Mouse (Mus musculus): Measurements from ENCODE around the gene Ccnl2.

Gene Ccnl2

DNA sequence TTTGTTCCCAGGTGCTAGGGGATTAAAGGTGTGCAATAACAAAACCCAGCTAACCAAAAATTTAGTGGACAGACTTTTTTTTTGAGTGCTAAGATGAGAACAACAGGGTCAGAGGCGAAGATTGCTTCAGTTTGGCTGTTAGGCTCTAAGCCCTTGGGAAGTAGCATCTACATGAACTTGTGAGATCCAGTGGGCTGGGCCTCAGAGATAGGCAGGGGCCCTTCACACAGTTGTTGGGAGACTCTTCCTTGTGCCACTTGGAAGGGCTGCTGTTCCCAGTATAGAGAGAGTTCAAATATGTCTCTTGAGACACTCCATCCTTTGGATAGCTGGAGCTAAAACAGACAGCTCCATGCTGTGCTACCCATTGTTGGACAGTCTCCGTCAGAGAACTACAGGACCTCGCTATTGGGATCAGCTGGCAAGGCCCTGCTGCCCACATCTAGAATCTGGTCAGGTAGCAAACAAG is 22.2 kb upstream of the Ccnl2 start, which contains the start of gene Ankrd65:
Ankrd65 (plus strand) TSS at position 419 of the 469 bp plus-strand sequence.
- no peak for DNase-seq (ENCODE audit: low read depth in 2 of 2, low spot score in 2 of 2)

DNA sequence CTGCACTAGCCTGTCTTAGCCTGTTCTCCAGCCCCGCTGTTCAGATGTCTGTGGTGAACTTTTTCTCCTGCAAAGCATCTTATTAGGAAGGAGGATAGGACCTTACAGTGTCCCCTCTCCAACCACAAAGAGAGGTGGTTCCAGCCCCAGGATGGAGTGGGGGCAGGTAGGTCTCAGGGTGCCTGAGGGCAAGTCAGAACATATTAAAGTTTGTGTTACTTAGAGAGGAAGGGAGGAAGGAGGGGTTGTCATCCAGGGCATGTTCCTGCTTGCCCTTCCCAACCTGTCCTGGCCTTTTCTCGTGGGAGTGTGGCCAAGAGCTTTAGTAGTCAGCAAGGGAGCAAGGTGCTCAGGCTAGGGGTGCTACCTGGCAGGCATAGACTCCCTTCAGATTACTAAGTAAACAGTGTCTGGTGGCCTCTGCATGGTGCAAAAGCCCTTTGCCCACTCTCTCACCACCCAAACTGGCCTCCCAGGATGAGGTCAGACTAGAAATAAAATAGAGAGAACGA is 21.6 kb upstream of the Ccnl2 start:
- no peak for DNase-seq (ENCODE audit: low read depth in 2 of 2, low spot score in 2 of 2)

DNA sequence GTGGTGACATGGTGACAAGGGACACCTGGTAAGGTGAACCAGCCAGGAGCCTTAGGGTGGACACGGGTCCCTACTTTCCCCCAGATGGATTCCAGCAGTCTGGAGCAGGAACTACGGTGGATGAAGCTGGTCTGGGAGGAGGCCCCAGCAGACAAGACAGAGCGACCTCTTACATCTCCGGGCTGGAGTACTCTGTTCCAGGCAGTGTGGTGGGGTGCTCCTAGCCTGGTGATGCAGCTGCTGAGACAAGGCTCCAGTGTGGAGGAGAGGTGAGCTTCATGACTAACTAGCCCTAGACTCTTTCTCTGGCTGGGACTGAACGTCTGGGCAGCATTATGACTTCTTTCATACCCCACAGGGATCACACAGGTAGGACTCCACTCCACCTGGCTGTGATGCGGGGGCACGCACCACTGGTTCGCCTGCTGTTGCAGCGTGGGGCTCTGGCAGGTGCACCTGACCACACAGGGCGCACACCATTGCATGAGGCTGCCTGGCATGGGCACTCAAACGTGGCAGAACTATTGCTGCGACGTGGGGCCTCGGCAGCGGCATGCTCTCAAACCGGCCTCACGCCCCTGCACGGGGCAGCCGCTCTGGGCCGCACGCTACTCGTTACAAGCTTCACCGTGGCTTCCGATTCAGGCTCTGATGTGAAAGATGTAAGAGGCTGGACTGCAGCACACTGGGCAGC is 20.9 kb upstream of the Ccnl2 start:
- no peak for DNase-seq (ENCODE audit: low read depth in 2 of 2, low spot score in 2 of 2)

DNA sequence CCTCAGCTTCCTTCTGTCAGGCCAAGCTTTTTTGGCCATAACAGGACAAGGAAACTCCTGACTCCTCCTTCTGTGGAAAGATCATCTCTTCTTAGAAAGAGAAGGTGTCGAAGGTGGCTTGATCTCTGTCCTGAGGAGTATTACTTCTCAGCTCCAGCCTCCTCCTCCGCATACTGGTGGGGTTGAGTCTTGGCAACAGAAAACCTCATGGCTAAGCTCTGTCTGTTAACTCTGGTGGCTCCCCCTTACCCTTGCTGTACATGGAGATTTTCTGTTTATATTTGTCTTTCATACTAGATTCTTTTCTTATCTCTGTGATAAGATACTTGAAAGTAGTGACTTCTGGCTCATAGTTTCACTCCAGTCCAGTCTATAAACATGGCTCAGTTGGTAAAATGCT is 18.6 kb upstream of the Ccnl2 start:
- DNase-seq (ENCODE audit: low read depth in 2 of 2, low spot score in 2 of 2) = no peak

DNA sequence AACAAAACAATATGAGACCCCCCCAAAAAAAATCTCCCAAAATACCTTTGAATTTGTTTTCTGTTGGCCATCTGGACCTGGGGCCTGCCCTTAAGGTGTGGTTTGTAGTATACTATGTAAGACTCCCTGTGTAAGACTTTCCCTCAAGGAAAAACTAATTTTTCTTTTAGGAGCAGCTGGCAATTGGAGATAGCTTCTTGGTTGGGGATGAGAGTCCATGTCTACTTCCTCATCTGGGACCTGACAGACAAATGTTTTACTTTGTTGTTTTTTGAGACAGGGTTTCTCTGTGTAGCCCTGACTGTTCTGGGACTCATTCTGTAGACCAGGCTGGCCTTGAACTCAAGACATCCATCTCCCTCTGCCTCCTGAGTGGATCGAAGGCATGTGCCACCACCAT is 10.2 kb upstream of the Ccnl2 start:
- DNase-seq (ENCODE audit: low read depth in 2 of 2, low spot score in 2 of 2) = no peak

DNA sequence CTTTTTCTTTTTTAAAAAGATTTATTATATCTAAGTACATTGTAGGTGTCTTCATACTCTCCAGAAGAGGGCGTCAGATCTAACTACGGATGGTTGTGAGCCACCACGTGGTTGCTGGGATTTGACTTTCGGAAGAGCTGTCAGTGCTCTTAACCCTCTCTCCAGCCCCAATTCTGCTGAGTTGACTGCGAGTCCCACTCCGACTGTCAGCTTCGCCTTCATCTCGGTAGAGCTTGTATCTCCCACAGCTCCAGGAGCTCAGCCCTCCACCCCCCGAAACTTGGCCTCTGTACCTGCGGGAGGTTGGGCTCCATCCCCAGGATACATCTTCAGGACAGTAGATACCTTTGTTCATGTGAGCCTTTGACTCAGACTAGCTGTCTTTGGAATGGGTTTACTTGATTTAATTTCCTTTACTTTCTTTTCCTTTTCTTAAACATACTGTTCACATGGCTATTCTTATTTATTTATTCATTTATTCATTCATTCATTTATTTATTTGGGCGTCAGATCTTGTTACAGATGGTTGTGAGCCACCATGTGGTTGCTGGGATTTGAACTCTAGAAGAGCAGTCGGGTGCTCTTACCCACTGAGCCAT is 9.4 kb upstream of the Ccnl2 start, which contains the start of gene Mrpl20:
Mrpl20 (plus strand) TSS at position 138 of the 599 bp plus-strand sequence.
- peak in 1 of 2 experiments; percentile 28 for DNase-seq (ENCODE audit: low read depth in 2 of 2, low spot score in 2 of 2)

DNA sequence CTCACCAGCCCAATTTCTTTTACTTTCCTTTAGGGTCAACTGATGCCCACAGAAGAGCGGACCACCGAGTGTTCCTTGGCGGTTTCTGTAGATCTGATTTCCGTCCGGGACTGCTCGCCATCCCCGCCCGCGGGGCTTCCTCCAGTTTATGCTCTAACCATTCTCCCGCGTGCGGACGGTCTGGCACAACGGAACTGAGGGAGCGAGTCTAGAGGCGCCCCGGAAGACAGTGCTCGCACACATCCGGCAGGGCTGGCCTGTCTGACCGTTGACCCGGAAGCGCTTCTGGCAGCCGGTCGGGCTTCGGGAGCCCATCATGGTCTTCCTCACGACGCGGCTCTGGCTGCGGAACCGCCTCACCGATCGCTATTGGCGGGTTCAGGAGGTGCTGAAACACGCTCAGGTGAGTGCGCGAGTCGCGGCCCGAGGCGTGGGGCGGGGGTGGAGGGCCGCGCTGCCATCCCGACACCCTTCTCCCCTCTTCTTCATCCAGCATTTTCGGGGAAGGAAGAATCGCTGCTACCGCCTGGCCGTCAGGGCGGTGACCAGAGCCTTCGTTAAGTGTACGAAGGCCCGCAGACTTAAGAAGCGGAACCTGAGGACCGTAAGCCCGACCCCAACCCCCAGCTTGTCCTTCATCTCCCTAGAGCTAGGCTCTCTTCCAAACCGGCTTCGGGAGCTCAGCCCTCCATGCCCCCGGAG is 8.8 kb upstream of the Ccnl2 start:
- peak; percentile 95 for DNase-seq (ENCODE audit: low read depth in 2 of 2, low spot score in 2 of 2)

DNA sequence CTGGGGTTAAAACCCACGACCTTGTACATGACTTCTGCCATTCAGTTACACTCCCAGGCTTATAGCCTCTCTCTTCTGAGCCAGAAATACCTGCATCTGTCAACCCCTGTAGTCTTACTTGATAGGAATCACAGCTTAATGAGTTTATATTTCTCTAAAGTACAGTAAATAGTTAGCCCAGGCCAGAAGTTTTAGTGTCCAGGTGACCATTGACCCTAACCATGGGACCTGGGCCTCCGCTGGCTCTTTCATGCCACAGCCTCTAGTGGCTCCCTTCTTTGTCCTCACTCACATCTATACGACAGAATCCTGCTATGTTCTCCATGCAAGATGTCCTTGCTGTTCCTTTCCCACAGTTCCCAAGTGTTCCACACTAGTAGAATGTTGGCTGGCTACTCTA is 4.4 kb upstream of the Ccnl2 start:
- DNase-seq (ENCODE audit: low read depth in 2 of 2, low spot score in 2 of 2) = no peak

DNA sequence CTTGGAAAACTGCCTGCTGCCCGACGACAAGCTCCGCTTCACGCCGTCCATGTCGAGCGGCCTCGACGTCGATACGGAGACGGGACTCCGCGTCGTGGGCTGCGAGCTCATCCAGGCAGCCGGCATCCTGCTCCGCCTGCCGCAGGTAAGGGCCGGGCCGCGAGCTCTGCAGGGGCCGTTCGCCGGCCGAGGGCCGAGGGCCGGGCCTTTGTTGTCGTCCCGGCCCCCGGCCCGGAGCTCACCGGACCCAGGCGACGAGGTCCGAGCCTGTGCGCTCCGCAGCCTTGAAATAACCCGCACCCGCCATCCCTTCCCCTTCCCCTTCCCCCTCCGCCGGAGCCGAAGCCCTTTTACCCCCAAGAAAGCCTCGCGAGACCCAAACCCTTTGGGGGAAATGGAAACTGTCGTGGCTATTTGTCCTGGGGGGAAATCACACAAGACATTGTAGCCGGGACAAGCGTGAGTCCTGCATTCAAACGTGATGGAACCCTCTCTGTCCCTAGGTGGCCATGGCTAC is 434 bp downstream of the Ccnl2 start:
- DNase-seq (ENCODE audit: low read depth in 2 of 2, low spot score in 2 of 2) = peak in 1 of 2 experiments; percentile 20

DNA sequence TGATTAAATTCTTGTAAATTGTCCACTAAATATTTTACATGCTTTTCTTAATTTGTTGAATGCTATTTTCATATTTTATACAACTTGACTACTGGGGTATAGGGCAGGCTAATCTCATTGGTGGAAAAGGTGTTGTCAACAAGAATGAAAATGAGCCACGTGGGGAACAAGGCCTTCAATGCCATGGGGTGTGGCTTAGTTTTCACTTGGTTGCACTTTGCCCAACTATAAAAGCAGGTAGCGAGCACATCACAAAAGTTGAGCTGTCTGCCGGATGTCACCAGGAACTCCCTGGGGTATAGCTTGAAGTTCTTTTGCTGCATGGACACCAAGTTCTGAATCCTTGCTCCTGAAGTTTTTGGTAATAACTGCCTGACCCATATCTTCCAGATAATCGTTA is 5.2 kb downstream of the Ccnl2 start:
- no peak for DNase-seq (ENCODE audit: low read depth in 2 of 2, low spot score in 2 of 2)

DNA sequence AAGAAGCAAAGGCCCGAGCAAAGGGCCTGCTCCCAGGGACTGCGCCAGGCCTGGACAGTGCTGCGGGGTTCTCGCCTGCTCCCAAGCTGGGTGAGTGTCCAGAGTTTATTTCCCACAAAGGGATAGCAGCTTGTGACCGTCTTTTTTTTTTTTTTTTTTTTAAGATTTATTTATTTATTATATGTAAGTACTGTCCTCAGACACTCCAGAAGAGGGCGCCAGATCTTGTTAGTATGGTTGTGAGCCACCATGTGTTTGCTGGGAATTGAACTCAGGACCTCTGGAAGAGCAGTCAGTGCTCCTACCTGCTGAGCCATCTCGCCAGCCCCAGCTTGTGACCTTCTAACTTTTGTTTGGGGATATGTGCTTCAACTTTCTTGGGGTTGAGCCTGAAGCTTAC is 8.7 kb downstream of the Ccnl2 start:
- DNase-seq (ENCODE audit: low read depth in 2 of 2, low spot score in 2 of 2) = peak in 1 of 2 experiments; percentile 29

DNA sequence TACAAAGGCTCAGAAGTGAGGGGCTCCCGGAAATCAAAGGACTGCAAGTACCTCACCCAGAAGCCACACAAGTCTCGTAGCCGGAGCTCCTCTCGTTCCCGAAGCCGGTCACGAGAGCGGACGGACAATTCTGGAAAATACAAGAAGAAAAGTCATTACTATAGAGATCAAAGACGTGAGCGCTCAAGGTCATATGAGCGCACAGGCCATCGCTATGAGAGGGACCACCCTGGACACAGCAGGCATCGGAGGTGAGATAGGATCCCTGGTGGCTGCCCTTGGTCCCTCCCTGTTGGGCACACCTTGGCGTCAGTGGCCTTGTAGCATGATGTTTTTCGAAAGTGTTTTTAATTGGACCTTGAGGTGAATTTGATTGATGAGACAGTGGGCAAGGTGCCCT is 11.2 kb downstream of the Ccnl2 start:
- no peak for DNase-seq (ENCODE audit: low read depth in 2 of 2, low spot score in 2 of 2)

DNA sequence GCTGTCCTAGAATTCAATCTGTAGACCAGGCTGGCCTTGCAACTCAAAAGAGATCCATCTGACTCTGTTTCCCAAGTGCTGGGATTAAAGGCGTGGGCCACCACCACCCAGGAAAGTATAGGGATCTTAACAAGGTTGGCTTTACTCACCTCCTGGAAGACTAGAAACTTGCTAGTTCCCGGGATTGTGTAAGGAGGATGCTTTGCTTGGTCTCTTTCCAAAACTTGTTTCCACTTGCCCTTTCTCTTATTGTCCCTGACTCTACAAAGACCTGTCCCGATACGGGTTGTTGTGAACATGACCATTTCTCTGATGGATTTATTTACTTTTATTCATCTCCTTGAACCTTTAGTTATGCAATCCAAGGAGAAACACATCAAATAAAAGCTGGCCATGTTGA is 17.6 kb downstream of the Ccnl2 start:
- no peak for DNase-seq (ENCODE audit: low read depth in 2 of 2, low spot score in 2 of 2)

DNA sequence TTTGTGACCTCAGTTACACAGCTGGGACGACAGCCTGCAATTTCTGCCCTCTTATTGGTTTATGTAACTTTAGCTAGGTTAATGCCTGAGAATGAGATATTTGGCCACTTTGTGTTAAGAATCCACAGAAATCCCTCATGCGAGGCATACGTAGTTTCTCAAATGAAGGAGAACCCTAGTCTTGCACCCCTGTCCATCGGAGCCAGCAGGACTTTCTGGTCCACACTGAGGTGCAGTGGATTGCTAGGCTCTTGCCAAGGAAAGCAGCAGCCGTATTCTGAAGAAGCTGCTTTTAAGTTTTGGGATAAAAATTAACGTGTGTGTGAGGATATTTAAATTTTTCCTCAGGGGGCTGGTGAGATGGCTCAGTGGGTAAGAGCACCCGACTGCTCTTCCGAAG is 18.3 kb downstream of the Ccnl2 start:
- no peak for DNase-seq (ENCODE audit: low read depth in 2 of 2, low spot score in 2 of 2)

DNA sequence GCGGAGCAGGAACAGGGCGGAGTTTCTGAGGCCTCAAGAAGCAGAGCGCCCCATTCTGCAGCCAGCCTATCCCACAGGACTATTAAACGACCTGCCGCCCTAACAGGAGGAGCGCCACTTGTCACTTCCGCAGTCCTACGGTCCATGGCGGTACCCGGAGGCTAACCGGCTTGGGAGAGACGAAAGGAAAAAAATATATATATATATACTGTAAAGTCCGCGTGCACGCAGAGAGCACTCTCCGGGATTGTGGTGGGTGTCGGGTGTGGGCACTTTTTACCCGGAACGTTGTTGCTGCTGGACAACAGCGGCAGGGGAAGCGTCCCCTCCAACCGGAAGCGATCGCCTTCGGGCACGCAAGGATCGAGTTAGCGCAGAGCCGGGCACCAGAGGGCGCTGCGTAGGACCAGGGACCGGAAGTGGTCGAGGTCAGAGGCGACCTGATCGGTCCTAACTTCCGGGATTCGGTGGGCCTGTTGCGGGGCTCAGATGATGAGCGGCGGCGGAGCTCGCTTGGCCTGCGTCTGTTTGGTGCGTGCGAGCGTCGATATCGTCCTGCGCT is 19.0 kb downstream of the Ccnl2 start, which contains the start of gene Aurkaip1:
Aurkaip1 (plus strand) TSS at position 68 of the 562 bp plus-strand sequence.
- peak; percentile 87 to 88 for DNase-seq (ENCODE audit: low read depth in 2 of 2, low spot score in 2 of 2)

DNA sequence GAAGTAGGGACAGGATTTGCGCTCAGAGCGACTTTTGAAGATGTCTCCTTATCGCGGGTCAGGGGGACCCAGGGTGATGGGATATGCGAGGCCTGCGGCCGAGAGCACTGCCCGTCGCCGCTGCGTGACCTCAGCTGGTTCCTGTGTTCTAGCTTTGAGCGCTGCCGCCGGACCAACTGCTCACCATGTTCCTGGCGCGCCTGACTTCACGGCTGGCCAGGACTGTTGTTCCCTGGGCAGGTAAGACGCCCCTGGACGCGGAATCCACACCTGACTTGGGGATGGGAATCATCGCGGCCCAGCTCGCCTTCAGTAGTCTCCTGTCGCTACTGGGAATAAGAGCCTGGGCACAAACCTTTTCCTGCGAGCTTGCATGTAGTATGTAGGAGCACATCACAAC is 19.5 kb downstream of the Ccnl2 start:
- DNase-seq (ENCODE audit: low read depth in 2 of 2, low spot score in 2 of 2) = peak in 1 of 2 experiments; percentile 10

DNA sequence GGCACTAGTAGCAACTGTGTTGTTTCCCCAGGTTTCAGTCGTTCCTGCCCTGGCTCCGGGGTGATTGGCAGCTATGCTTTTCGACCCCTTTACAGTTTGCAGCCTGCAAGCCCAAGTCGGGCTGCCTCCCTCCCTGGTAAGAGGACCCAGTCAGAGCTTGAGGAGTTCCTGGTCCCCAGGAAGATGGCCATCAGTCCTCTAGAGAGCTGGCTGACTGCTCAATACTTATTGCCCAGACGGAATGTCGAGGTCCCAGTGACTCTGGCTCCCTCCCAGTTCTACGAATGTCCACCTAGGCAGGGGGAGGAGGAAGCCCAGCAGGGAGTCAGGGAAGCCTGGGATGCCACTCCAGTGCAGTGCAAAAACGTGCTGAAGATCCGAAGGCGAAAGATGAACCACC is 20.0 kb downstream of the Ccnl2 start:
- no peak for DNase-seq (ENCODE audit: low read depth in 2 of 2, low spot score in 2 of 2)

DNA sequence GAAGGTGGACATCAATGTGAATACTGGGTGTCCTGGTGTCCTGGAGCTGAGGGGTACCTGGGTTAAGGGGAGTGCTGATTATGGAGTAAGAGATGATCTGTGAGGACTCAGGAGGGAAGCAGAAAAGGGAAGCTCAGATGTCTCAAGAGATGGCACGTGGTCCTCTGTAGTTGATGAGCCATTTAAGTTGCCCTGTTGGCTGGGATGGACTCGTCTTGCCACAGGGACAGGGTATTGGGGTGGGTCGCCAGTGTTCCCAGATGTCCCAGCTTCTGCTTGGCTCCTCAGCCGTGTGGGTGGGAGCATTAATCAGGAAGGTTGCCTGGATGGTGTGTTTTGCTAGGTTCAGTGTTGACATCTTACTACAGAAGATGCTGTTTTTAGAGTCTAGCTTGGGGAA is 20.9 kb downstream of the Ccnl2 start:
- DNase-seq (ENCODE audit: low read depth in 2 of 2, low spot score in 2 of 2) = no peak

DNA sequence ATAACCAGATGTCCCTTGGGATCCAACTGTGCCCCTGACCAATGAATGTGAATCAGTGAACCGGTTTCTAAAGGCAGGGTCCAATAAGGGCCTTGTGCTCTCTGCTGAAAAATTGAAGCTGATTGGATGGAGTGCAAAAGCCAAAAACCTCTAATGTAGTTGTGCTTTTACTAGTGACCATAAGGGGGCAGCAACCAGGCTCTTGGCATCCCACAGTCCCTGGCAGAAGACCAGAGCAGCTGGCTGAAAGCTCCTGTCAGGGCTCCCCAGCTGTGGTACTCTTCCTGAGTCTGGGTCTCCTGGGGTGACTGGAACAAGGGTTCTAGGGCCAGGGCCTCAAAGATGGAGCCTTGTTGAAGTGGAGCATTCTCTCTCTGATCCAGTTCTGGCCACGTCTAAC is 21.5 kb downstream of the Ccnl2 start:
- peak; percentile 53 to 69 for DNase-seq (ENCODE audit: low read depth in 2 of 2, low spot score in 2 of 2)

DNA sequence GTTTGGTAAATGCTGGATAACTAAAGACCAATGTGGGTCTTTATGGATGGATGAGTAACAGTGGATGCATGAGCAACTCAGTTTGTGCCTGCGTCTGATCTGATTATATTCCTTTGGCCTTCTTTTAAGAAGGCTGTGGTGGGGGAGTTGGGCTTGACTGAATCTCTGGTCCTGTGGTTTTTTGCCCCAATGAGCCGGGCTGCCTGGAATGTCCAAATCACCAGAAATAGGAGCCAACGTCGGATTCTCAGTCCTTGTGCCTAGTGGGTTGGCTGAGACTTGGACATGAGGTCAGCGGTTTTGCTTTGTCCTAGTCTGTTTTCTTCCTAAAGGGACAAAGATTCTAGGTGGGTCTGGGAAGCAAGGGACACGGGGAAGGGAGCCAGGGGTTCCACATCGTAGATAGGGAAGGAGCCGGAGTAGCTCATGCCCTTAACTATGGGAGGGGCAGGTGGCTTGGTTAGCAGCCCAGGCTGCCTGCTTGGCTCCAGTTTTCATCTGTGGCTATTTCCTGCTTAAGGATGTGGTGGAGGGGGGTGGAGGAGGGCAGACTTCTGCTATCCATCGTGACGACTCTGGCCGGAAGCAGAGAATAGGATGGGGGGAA is 25.2 kb downstream of the Ccnl2 start:
- DNase-seq (ENCODE audit: low read depth in 2 of 2, low spot score in 2 of 2) = no peak

All from CD8-positive naive resting alpha-beta T cell, adult 2 months (primary cell).